Mouse (Mus musculus): ENCODE results near the gene Ctxn2. TPM values are rescaled to one million over a fixed set of nuclear protein-coding genes. Genes with fewer than 3 reads are reported as not detected.

Gene Ctxn2
- polyA plus RNA-seq, 1 experiment from 2014 or later, result 17.5 TPM

DNA sequence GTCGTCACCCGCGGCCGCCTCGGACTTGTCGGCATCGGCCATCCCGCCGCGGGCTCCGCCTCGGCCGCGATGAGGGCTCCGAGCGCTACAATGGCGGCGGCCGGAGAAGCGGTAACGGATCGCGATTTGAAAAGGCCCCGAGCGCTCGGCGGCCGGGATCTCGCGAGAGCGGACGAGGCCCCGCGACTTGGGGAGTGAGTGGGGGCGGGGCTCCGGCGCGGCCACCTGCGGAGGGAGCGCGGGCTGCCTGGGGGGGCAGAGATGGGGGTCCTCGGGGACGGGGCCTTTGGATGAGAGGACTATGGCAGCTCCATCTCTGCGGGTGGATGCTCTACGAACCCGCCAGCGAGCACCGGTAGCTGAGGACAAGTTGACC is 13.0 kb upstream of the Ctxn2 start, which contains the start of gene Myef2:
Myef2 (minus strand) TSS at position 185 of the 376 bp plus-strand sequence.
- WGBS, result under 1% methylated on average over 37 of the region's 48 CpGs
- H3K9me3 ChIP-seq (ENCODE audit: control insufficient read depth, low read length), result no peaks in the 10 kb centered on the region
- H3K4me2 ChIP-seq (replicated peaks), result peak within 1 kb of the TSS; percentile 84
- ATAC-seq (ENCODE audit: low FRiP score) (peak; percentile 90), DNase-seq (ENCODE audit: low spot score) (peak; percentile 88)
- H3K27ac ChIP-seq, result peak within 1 kb of the TSS; percentile 96
- H3K36me3 ChIP-seq (replicated peaks; ENCODE audit: control insufficient read depth, insufficient read depth), result no peaks in the 10 kb centered on the region
- H3K4me1 ChIP-seq (replicated peaks; ENCODE audit: control insufficient read depth, insufficient read depth, low read length), result peaks cover 27% of the 10 kb centered on the region
- peak within 1 kb of the TSS; percentile 80 for H3K4me3 ChIP-seq (replicated peaks; ENCODE audit: low read length)
- peak within 1 kb of the TSS; percentile 97 for H3K9ac ChIP-seq
- no peaks in the 10 kb centered on the region for H3K27me3 ChIP-seq (ENCODE audit: control insufficient read depth, insufficient read depth, low read length)

DNA sequence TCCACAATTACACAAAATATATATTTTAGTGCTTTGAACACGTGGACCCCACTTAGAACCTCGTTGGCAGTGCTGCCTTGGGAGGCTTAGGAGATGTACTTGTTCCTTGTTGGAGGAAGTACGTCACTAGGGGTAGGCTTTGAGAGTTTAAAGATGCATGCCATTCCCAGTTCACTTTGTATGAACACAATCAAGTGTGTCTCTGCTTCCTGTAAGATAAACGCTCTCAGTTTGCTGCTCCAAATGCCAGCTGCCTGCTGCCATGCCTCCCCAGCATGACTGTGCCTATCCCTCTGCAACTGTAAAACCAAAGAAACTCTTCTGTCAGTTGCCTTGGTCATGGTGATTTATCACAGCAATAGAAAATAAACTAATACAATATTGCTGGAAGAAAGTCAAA is 10.7 kb upstream of the Ctxn2 start:
- Histone ChIP-seq H3K4me1 (replicated peaks; ENCODE audit: control insufficient read depth, insufficient read depth, low read length) (peaks cover 15% of the 10 kb centered on the region), H3K36me3 (replicated peaks; ENCODE audit: control insufficient read depth, insufficient read depth) (no peaks in the 10 kb centered on the region), H3K4me2 (replicated peaks) (no peak overlapping the region), H3K4me3 (replicated peaks; ENCODE audit: low read length) (no peak overlapping the region), H3K9me3 (ENCODE audit: control insufficient read depth, low read length) (no peaks in the 10 kb centered on the region), H3K9ac (no peak overlapping the region), H3K27me3 (ENCODE audit: control insufficient read depth, insufficient read depth, low read length) (no peaks in the 10 kb centered on the region), H3K27ac (no peak overlapping the region)
- no peak for ATAC-seq (ENCODE audit: low FRiP score)
- WGBS, result 31% methylated on average over 4 of the region's 4 CpGs
- no peak for DNase-seq (ENCODE audit: low spot score)

DNA sequence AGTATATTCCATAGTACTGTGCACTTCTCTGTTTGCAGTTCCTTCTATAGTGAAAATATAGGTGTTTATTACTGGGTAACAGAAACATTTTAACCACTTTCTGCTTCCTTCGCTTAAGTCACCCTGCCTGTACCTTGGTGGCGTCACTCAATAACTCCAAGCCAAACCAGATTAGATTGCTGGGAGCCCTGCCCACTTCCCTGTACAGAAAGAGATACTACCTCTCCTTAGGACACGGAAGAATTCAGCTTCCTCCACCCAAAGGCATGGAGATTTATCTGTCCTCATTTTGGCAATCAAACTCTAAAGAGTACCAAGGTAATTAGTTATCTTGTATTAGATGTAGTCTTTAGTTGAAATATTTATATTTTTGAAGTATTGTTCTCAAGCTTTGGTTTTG is 9.7 kb upstream of the Ctxn2 start:
- DNase-seq (ENCODE audit: low spot score) (no peak), ATAC-seq (ENCODE audit: low FRiP score) (no peak)
- Histone ChIP-seq H3K36me3 (replicated peaks; ENCODE audit: control insufficient read depth, insufficient read depth) (no peaks in the 10 kb centered on the region), H3K27me3 (ENCODE audit: control insufficient read depth, insufficient read depth, low read length) (no peaks in the 10 kb centered on the region), H3K4me2 (replicated peaks) (no peak overlapping the region), H3K27ac (no peak overlapping the region), H3K4me1 (replicated peaks; ENCODE audit: control insufficient read depth, insufficient read depth, low read length) (peaks cover 6% of the 10 kb centered on the region), H3K9me3 (ENCODE audit: control insufficient read depth, low read length) (no peaks in the 10 kb centered on the region), H3K9ac (no peak overlapping the region), H3K4me3 (replicated peaks; ENCODE audit: low read length) (no peak overlapping the region)
- 92% methylated on average over 3 of the region's 3 CpGs for WGBS

DNA sequence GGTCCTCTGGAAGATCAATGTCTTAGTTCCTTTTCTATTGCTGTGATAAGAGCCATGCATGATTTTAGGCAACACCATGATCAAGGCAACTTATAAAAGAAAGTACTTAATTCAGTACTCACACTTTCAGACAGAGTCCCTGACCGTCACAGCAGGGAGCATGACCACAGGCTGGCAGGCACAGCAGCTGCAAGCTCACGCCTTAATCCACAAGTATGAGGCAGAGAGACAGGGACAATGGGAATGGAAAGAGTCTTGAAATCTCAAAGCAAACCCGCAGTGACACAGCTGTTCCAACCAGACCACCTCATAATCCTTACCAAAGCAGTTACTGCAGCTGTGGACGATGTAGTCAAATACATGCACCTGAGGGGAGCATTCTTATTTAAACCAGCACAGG is 2.4 kb upstream of the Ctxn2 start:
- no peak overlapping the region for H3K4me3 ChIP-seq (replicated peaks; ENCODE audit: low read length)
- no peak overlapping the region for H3K9ac ChIP-seq
- WGBS, result 34% methylated on average over 4 of the region's 4 CpGs
- H3K9me3 ChIP-seq (ENCODE audit: control insufficient read depth, low read length), result no peaks in the 10 kb centered on the region
- no peak overlapping the region for H3K4me2 ChIP-seq (replicated peaks)
- DNase-seq (ENCODE audit: low spot score) (no peak), ATAC-seq (ENCODE audit: low FRiP score) (no peak)
- H3K36me3 ChIP-seq (replicated peaks; ENCODE audit: control insufficient read depth, insufficient read depth), result no peaks in the 10 kb centered on the region
- H3K27ac ChIP-seq, result no peak overlapping the region
- H3K4me1 ChIP-seq (replicated peaks; ENCODE audit: control insufficient read depth, insufficient read depth, low read length), result 0 out of 2 replicates have a peak, but pooled peaks cover 3% of the 10 kb centered on the region
- no peaks in the 10 kb centered on the region for H3K27me3 ChIP-seq (ENCODE audit: control insufficient read depth, insufficient read depth, low read length)

DNA sequence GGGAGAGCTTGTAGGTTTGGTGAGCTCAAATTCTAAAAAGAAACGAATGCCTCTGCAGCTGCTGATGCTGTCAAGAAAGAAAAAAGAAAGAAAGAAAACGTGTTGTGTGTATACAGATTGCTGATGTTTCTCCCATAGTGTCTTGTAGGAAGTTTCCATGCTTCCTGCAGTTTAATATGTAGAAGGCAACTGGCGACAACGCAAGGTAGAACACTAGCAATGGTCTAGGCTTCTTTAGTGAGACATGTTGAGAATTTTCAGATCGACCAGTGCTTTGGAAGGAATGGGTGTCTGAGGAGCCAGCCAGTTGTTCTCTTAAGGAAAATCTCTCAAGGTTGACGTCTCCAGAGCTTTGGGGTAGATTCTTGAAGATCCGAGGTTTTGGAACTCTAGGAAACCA is 354 bp downstream of the Ctxn2 start:
- Histone ChIP-seq H3K9ac (peak overlapping the region; percentile 59), H3K27me3 (ENCODE audit: control insufficient read depth, insufficient read depth, low read length) (no peaks in the 10 kb centered on the region), H3K9me3 (ENCODE audit: control insufficient read depth, low read length) (no peaks in the 10 kb centered on the region), H3K4me2 (replicated peaks) (peak overlapping the region; percentile 61), H3K36me3 (replicated peaks; ENCODE audit: control insufficient read depth, insufficient read depth) (no peaks in the 10 kb centered on the region), H3K4me3 (replicated peaks; ENCODE audit: low read length) (peak overlapping the region; percentile 40), H3K4me1 (replicated peaks; ENCODE audit: control insufficient read depth, insufficient read depth, low read length) (0 out of 2 replicates have a peak, but pooled peaks cover 3% of the 10 kb centered on the region), H3K27ac (peak overlapping the region; percentile 81)
- WGBS, result 28% methylated on average over 7 of the region's 7 CpGs
- ATAC-seq (ENCODE audit: low FRiP score) (no peak), DNase-seq (ENCODE audit: low spot score) (no peak)

DNA sequence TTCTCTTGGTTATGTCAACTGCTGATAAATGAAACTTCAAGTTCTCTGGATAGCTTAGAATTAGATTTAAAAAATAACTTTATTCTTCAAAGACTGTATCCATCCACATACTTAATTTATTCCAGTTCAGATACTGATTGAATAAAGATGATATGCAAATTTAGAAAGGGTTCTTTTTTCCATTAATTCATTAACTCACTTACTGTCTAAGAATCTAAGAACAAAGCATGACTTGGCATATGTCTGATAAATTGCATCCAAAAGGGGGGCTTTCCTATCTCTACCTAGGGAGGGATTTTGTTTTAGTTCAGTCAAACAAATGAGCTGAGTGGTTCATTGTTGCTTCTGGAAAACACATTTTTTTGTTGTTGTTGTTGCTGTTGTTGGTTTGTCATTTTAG is 5.8 kb downstream of the Ctxn2 start:
- no peak for DNase-seq (ENCODE audit: low spot score)
- no peaks in the 10 kb centered on the region for H3K4me1 ChIP-seq (replicated peaks; ENCODE audit: control insufficient read depth, insufficient read depth, low read length)
- no peaks in the 10 kb centered on the region for H3K27me3 ChIP-seq (ENCODE audit: control insufficient read depth, insufficient read depth, low read length)
- H3K4me3 ChIP-seq (replicated peaks; ENCODE audit: low read length), result no peak overlapping the region
- no peak overlapping the region for H3K27ac ChIP-seq
- no peak for ATAC-seq (ENCODE audit: low FRiP score)
- H3K4me2 ChIP-seq (replicated peaks), result no peak overlapping the region
- H3K9ac ChIP-seq, result no peak overlapping the region
- H3K36me3 ChIP-seq (replicated peaks; ENCODE audit: control insufficient read depth, insufficient read depth), result no peaks in the 10 kb centered on the region
- H3K9me3 ChIP-seq (ENCODE audit: control insufficient read depth, low read length), result no peaks in the 10 kb centered on the region

DNA sequence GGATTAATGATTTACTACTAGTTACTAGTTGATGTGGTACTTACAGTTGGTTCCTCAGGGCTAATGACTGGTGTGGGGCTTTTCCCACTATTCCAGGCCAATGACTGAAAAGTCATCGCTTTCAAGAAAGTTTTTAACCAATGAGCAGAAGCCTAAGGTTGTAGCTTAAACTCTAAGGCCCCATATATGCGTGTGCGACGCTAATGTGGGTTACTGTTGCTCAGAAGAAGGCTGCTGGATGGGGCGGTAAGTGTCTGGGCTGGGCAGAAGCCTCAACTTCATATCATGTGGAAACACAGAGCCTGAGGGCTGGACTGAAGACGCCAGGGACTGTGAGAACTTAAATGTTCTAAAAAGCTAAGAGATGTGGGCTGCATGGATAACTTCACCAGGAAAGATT is 15.9 kb downstream of the Ctxn2 start, which contains the start of gene Slc12a1:
Slc12a1 (plus strand) TSS at position 118 of the 400 bp plus-strand sequence.
- WGBS, result 91% methylated on average over 6 of the region's 6 CpGs
- H3K27me3 ChIP-seq (ENCODE audit: control insufficient read depth, insufficient read depth, low read length), result no peaks in the 10 kb centered on the region
- DNase-seq (ENCODE audit: low spot score) (no peak), ATAC-seq (ENCODE audit: low FRiP score) (no peak)
- H3K4me2 ChIP-seq (replicated peaks), result no peak within 1 kb of the TSS
- H3K9me3 ChIP-seq (ENCODE audit: control insufficient read depth, low read length), result no peaks in the 10 kb centered on the region
- no peaks in the 10 kb centered on the region for H3K36me3 ChIP-seq (replicated peaks; ENCODE audit: control insufficient read depth, insufficient read depth)
- no peak within 1 kb of the TSS; the same call in 1 of the 2 replicates for H3K27ac ChIP-seq
- H3K4me1 ChIP-seq (replicated peaks; ENCODE audit: control insufficient read depth, insufficient read depth, low read length), result no peaks in the 10 kb centered on the region
- H3K4me3 ChIP-seq (replicated peaks; ENCODE audit: low read length), result no peak within 1 kb of the TSS
- no peak within 1 kb of the TSS for H3K9ac ChIP-seq

DNA sequence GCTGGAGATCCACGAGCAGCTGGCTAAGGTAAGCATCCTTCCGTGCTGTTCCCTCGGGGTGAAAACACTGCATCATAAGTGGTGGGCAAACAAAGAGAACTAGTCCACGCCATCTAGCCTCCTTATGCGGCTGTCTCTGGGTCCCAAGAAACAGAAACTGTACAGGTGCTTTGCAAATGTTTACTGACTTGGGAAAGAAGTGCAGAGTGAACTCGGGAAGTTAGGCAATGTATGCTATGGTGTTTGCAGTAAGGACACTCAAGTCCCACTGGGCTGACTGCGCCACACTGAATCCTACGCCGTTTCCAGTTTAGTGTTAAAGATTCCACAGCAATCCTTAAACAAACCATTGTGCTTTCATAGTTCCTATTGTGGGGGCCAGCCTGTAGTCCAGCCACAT is 17.8 kb downstream of the Ctxn2 start:
- H3K27ac ChIP-seq, result no peak overlapping the region
- 79% methylated on average over 9 of the region's 9 CpGs for WGBS
- H3K36me3 ChIP-seq (replicated peaks; ENCODE audit: control insufficient read depth, insufficient read depth), result no peaks in the 10 kb centered on the region
- no peaks in the 10 kb centered on the region for H3K4me1 ChIP-seq (replicated peaks; ENCODE audit: control insufficient read depth, insufficient read depth, low read length)
- no peak overlapping the region for H3K4me3 ChIP-seq (replicated peaks; ENCODE audit: low read length)
- H3K9ac ChIP-seq, result no peak overlapping the region
- DNase-seq (ENCODE audit: low spot score) (no peak), ATAC-seq (ENCODE audit: low FRiP score) (no peak)
- H3K9me3 ChIP-seq (ENCODE audit: control insufficient read depth, low read length), result no peaks in the 10 kb centered on the region
- H3K27me3 ChIP-seq (ENCODE audit: control insufficient read depth, insufficient read depth, low read length), result no peaks in the 10 kb centered on the region
- H3K4me2 ChIP-seq (replicated peaks), result no peak overlapping the region

DNA sequence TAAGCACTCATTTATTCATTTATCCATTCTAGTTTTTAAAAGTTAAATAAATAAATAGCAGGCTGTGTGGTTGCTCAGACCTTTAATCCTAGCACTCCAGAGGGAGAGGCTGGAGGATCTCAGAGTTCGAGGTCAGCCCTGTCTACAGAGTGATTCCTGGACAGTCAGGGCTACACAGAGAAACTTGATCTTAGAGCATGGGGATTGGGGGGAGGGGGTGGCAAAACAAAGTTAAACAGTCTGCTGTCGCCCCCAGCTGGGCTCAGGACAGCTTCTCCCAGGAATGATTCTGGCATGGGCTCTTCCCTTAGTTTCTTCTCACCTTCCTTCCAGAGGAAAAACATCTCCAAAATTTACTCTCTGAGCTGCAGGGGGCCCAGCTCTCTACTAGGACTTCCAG is 19.0 kb downstream of the Ctxn2 start:
- no peak for DNase-seq (ENCODE audit: low spot score)
- H3K36me3 ChIP-seq (replicated peaks; ENCODE audit: control insufficient read depth, insufficient read depth), result no peaks in the 10 kb centered on the region
- no peak overlapping the region for H3K27ac ChIP-seq
- 27% methylated on average over 2 of the region's 2 CpGs for WGBS
- ATAC-seq (ENCODE audit: low FRiP score), result no peak
- no peak overlapping the region for H3K4me2 ChIP-seq (replicated peaks)
- H3K9me3 ChIP-seq (ENCODE audit: control insufficient read depth, low read length), result no peaks in the 10 kb centered on the region
- no peak overlapping the region for H3K9ac ChIP-seq
- H3K4me3 ChIP-seq (replicated peaks; ENCODE audit: low read length), result no peak overlapping the region
- no peaks in the 10 kb centered on the region for H3K4me1 ChIP-seq (replicated peaks; ENCODE audit: control insufficient read depth, insufficient read depth, low read length)
- H3K27me3 ChIP-seq (ENCODE audit: control insufficient read depth, insufficient read depth, low read length), result no peaks in the 10 kb centered on the region

DNA sequence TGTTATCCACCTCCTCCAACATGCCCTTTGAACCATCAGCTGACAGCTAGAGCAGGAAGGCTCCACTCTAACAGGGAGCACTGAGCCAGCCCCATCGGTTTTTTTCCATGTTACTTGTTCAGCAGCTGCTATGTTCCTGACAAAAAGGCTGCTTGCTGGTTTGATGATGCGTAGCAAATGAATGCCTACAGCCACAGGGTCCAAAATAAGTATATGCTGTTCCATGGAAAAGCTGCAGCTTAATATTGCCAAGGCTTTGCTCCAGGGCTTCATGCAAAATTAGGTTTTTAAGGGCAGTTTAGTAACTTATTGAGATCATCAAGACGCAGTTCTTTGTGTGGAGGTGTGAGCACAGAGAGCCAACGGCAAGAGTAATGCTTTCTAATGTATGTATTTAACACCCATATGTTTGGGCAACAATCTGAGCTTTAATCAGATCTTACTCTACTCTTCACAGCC is 25.5 kb downstream of the Ctxn2 start:
- no peak overlapping the region for H3K4me3 ChIP-seq (replicated peaks; ENCODE audit: low read length)
- DNase-seq (ENCODE audit: low spot score) (no peak), ATAC-seq (ENCODE audit: low FRiP score) (peak; percentile 59; the same call in 1 of the 2 replicates)
- H3K36me3 ChIP-seq (replicated peaks; ENCODE audit: control insufficient read depth, insufficient read depth), result no peaks in the 10 kb centered on the region
- WGBS, result 41% methylated on average over 4 of the region's 4 CpGs
- no peak overlapping the region for H3K4me2 ChIP-seq (replicated peaks)
- H3K9me3 ChIP-seq (ENCODE audit: control insufficient read depth, low read length), result no peaks in the 10 kb centered on the region
- no peaks in the 10 kb centered on the region for H3K27me3 ChIP-seq (ENCODE audit: control insufficient read depth, insufficient read depth, low read length)
- H3K9ac ChIP-seq, result no peak overlapping the region
- no peak overlapping the region for H3K27ac ChIP-seq
- H3K4me1 ChIP-seq (replicated peaks; ENCODE audit: control insufficient read depth, insufficient read depth, low read length), result no peaks in the 10 kb centered on the region
